Mouse (Mus musculus): ENCODE measurements at regions not wholly inside any gene's neighbourhood (a gene's known extent, or its start where the extent isn't known, plus 50 kb on each side); places are given as distances from the start of the nearest gene placed in this dataset.

DNA sequence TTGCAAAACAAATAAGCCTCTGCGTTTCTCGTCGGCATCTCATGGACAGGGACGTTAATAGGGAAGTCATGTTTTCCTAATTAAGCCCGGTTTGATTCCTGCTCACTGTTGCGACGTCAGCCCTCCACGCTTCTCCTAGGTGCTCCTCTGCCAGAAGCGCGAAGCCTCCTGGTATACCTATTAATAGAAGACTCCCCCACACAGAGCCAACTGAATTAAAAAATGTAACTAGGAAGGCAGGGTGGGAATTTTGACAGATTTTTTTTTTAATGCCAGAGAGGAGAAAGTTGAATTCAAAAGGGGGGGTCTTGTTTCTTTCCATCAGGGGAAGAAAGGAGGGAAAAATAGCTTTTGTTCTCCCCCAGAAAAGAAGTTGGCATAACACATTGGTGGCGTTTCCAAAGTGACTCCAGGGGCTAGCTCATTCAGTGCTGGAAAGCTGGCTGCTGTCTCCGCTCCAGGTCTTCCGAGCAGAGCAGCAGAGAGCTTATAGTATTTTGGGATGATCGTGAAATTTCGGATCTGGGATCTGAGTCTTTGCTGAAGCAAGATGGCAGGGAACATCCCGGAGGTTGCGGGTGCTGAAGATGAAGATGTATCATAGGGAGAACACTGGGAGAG, 214.1 kb upstream of the Gm4791 start:
- no peak for TF ChIP-seq CTCF (IDR thresholded peaks at IDR 0.05; ENCODE audit: extremely low read depth, insufficient read length, insufficient replicate concordance, low read depth, low read length)
- no peak for TF ChIP-seq POLR2A (IDR thresholded peaks at IDR 0.05; ENCODE audit: low read depth, low read length)

Measured in small intestine, adult 2 months (tissue).